Mouse (Mus musculus): ENCODE measurements at regions not wholly inside any gene's neighbourhood (a gene's known extent, or its start where the extent isn't known, plus 50 kb on each side); places are given as distances from the start of the nearest gene placed in this dataset.

DNA sequence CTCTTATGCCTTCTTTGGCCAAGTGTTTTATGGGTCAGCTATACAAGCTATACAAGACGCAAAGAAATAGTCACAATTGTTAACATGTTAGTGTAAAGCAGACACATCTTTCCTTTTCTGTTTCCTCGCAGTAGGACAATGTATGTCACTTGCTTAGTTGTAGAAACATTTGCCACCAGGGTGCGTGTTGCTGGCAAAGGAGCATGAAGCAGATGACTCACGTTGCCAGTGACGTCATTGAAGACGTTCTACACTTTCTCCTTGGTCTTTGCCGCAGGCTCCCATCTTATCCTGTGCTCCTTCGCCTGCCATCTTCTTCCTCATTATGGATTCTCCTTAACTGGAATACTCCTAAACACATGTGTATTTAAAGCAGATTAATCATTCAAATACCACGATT is 188.5 kb upstream of the Adra1b start:
- no peak for TF ChIP-seq CTCF (IDR thresholded peaks at IDR 0.05; ENCODE audit: low read depth)
- Histone ChIP-seq H3K27me3 (ENCODE audit: insufficient read depth, low read length) (no peaks in the 10 kb centered on the region), H3K9ac (no peak overlapping the region), H3K27ac (ENCODE audit: low read depth) (no peak overlapping the region), H3K4me2 (no peak overlapping the region), H3K4me1 (ENCODE audit: insufficient read depth) (no peaks in the 10 kb centered on the region), H3K9me3 (ENCODE audit: low read depth, low read length) (no peaks in the 10 kb centered on the region), H3K36me3 (ENCODE audit: insufficient read depth) (no peaks in the 10 kb centered on the region), H3K4me3 (ENCODE audit: low read depth, low read length) (no peak overlapping the region)
- no peak for ATAC-seq (ENCODE audit: insufficient read depth)
- 82% methylated on average over 9 of the region's 9 CpGs for WGBS
- DNase-seq = no peak

GRCm38 (mm10) chr11:44095280-44095679 is 194.3 kb upstream of the Adra1b start:
- no peak for TF ChIP-seq CTCF (IDR thresholded peaks at IDR 0.05; ENCODE audit: low read depth)
- no peak for DNase-seq
- Histone ChIP-seq H3K9me3 (ENCODE audit: low read depth, low read length) (no peaks in the 10 kb centered on the region), H3K27ac (ENCODE audit: low read depth) (no peak overlapping the region), H3K4me1 (ENCODE audit: insufficient read depth) (no peaks in the 10 kb centered on the region), H3K36me3 (ENCODE audit: insufficient read depth) (no peaks in the 10 kb centered on the region), H3K4me2 (no peak overlapping the region), H3K4me3 (ENCODE audit: low read depth, low read length) (no peak overlapping the region), H3K27me3 (ENCODE audit: insufficient read depth, low read length) (no peaks in the 10 kb centered on the region), H3K9ac (no peak overlapping the region)
- 31% methylated on average over 4 of the region's 4 CpGs for WGBS
- no peak for ATAC-seq (ENCODE audit: insufficient read depth)

- no peak for DNase-seq
- Histone ChIP-seq H3K27me3 (ENCODE audit: insufficient read depth, low read length) (no peaks in the 10 kb centered on the region), H3K9ac (no peak overlapping the region), H3K4me1 (ENCODE audit: insufficient read depth) (0 out of 2 replicates have a peak, but pooled peaks cover 4% of the 10 kb centered on the region), H3K36me3 (ENCODE audit: insufficient read depth) (no peaks in the 10 kb centered on the region), H3K9me3 (ENCODE audit: low read depth, low read length) (no peaks in the 10 kb centered on the region), H3K27ac (ENCODE audit: low read depth) (no peak overlapping the region), H3K4me3 (ENCODE audit: low read depth, low read length) (no peak overlapping the region), H3K4me2 (no peak overlapping the region)
- WGBS = 71% methylated on average over 5 of the region's 5 CpGs
- ATAC-seq (ENCODE audit: insufficient read depth) = no peak
- no peak for TF ChIP-seq CTCF (IDR thresholded peaks at IDR 0.05; ENCODE audit: low read depth)
Measured at GRCm38 (mm10) chr11:44103188-44103840, 202.3 kb upstream of the Adra1b start.

DNA sequence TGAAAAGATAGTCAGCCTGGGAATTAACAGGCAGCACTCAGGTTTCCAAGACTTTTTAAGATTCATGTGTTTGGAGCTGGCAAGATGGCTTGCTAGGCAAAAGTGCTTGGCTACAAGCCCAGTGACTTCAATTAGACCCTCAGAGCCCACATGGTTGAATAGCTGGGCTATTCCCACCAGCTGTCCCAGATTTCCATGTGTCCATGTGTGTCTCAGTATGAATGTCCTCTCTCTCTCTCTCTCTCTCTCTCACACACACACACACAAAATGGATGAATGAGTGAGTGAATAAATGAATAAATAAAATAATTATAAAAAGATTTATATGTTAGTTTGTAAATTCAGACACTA is 202.8 kb upstream of the Adra1b start:
- no peak overlapping the region for H3K27ac ChIP-seq (ENCODE audit: low read depth)
- H3K9me3 ChIP-seq (ENCODE audit: low read depth, low read length) = no peaks in the 10 kb centered on the region
- TF ChIP-seq CTCF (IDR thresholded peaks at IDR 0.05; ENCODE audit: low read depth) = no peak
- 0 out of 2 replicates have a peak, but pooled peaks cover 4% of the 10 kb centered on the region for H3K4me1 ChIP-seq (ENCODE audit: insufficient read depth)
- ATAC-seq (ENCODE audit: insufficient read depth) (peak; percentile 54; the same call in 1 of the 2 replicates), DNase-seq (peak; percentile 76)
- H3K36me3 ChIP-seq (ENCODE audit: insufficient read depth) = no peaks in the 10 kb centered on the region
- no peaks in the 10 kb centered on the region for H3K27me3 ChIP-seq (ENCODE audit: insufficient read depth, low read length)
- H3K4me2 ChIP-seq = no peak overlapping the region
- H3K9ac ChIP-seq = no peak overlapping the region
- H3K4me3 ChIP-seq (ENCODE audit: low read depth, low read length) = no peak overlapping the region

GRCm38 (mm10) chr11:44106231-44106630 is 205.2 kb upstream of the Adra1b start:
- H3K27me3 ChIP-seq (ENCODE audit: insufficient read depth, low read length) = no peaks in the 10 kb centered on the region
- H3K9me3 ChIP-seq (ENCODE audit: low read depth, low read length) = no peaks in the 10 kb centered on the region
- H3K4me3 ChIP-seq (ENCODE audit: low read depth, low read length) = no peak overlapping the region
- H3K9ac ChIP-seq = no peak overlapping the region
- no peak overlapping the region for H3K27ac ChIP-seq (ENCODE audit: low read depth)
- H3K4me2 ChIP-seq = no peak overlapping the region
- H3K4me1 ChIP-seq (ENCODE audit: insufficient read depth) = 0 out of 2 replicates have a peak, but pooled peaks cover 4% of the 10 kb centered on the region
- WGBS = 87% methylated on average over 1 of the region's 1 CpGs
- no peak for TF ChIP-seq CTCF (IDR thresholded peaks at IDR 0.05; ENCODE audit: low read depth)
- ATAC-seq (ENCODE audit: insufficient read depth) = no peak
- DNase-seq = no peak
- H3K36me3 ChIP-seq (ENCODE audit: insufficient read depth) = no peaks in the 10 kb centered on the region

DNA sequence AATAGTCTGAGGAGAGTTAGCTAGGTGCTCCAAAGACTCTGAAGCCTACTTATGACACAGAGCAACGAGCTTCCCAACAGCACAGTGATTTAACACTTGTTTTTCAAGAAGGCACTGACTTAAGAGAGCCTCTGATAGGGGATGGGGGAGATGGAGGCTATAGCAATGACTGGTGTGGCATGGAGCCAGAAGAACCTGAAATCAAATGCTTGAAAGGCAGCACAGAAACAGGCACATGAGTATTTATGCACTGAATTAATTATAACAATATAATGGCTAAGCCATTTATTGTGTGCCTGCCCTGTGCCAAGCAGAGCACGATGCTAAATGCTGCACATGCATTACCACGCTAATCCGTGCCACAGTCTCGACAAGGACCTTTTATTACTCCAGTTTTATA is 210.5 kb upstream of the Adra1b start:
- Histone ChIP-seq H3K4me2 (no peak overlapping the region), H3K9ac (no peak overlapping the region), H3K9me3 (ENCODE audit: low read depth, low read length) (no peaks in the 10 kb centered on the region), H3K36me3 (ENCODE audit: insufficient read depth) (no peaks in the 10 kb centered on the region), H3K4me3 (ENCODE audit: low read depth, low read length) (no peak overlapping the region), H3K27ac (ENCODE audit: low read depth) (no peak overlapping the region), H3K4me1 (ENCODE audit: insufficient read depth) (no peaks in the 10 kb centered on the region), H3K27me3 (ENCODE audit: insufficient read depth, low read length) (no peaks in the 10 kb centered on the region)
- no peak for TF ChIP-seq CTCF (IDR thresholded peaks at IDR 0.05; ENCODE audit: low read depth)
- ATAC-seq (ENCODE audit: insufficient read depth) (no peak), DNase-seq (no peak)
- 72% methylated on average over 5 of the region's 5 CpGs for WGBS

- Histone ChIP-seq H3K27ac (ENCODE audit: low read depth) (no peak overlapping the region), H3K9me3 (ENCODE audit: low read depth, low read length) (no peaks in the 10 kb centered on the region), H3K9ac (no peak overlapping the region), H3K36me3 (ENCODE audit: insufficient read depth) (no peaks in the 10 kb centered on the region), H3K4me1 (ENCODE audit: insufficient read depth) (no peaks in the 10 kb centered on the region), H3K4me2 (no peak overlapping the region), H3K27me3 (ENCODE audit: insufficient read depth, low read length) (no peaks in the 10 kb centered on the region), H3K4me3 (ENCODE audit: low read depth, low read length) (no peak overlapping the region)
- ATAC-seq (ENCODE audit: insufficient read depth) (peak; percentile 44; the same call in 1 of the 2 replicates), DNase-seq (peak; percentile 16)
- 51% methylated on average over 9 of the region's 9 CpGs for WGBS
- TF ChIP-seq CTCF (IDR thresholded peaks at IDR 0.05; ENCODE audit: low read depth) = no peak
Measured at GRCm38 (mm10) chr11:44127088-44127487, 226.1 kb upstream of the Adra1b start.

Measured in lung, embryonic 14.5 days (tissue).